Comparison of ENCODE assay signal across 26 mouse cellular contexts in the genomic region with DNA sequence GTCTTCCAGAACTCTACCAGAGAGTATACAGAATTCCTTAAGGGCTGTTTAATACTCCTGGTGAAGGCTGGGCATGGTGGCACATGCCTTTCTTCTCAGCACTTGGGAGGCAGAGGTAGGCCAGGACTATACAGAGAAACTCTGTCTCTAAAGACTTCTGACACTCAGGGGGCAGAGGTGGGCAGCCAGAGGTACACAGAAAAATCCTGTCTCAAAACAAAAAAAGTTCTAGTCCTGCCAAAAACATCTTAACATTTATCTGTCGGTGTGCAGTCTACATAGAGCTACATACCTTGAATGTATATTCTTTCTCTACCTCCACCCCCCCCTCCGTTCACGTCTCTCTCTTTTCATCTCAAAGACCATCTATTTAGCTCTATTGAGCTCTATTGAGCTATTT.
"Had no signal": no experiment of that assay in that cellular context is flagged by ENCODE, and none has a peak within 500 bp of the region (broad histone marks: within the 10 kb centered on the region; RNA-seq: fewer than 3 reads in every experiment).

No protein-coding gene starts in this region.

- H3K9ac ChIP-seq: limb, embryonic 12.5 days; limb, embryonic 13.5 days; limb, embryonic 15.5 days; liver, embryonic 12.5 days; liver, embryonic 14.5 days; liver, embryonic 15.5 days; liver, postnatal 0 days; lung, embryonic 14.5 days; midbrain, embryonic 12.5 days; midbrain, embryonic 13.5 days had no signal

- DNase-seq: left cerebral cortex, postnatal 4 days; liver; liver, embryonic 13.5 days; liver, postnatal 0 days; lung, adult 18-20 months; lung, adult 2 months; lung, embryonic 14.5 days; lung, postnatal 10 days; lung, postnatal 14 days; lung, postnatal 36 days; lung, postnatal 4 days; midbrain, embryonic 14.5 days had no signal

- H3K9me3 ChIP-seq: limb, embryonic 10.5 days; limb, embryonic 12.5 days; limb, embryonic 13.5 days; limb, embryonic 15.5 days; liver, embryonic 12.5 days; liver, embryonic 13.5 days; liver, embryonic 15.5 days; lung, embryonic 15.5 days; midbrain, embryonic 10.5 days; midbrain, embryonic 12.5 days; midbrain, embryonic 13.5 days; neural tube, embryonic 12.5 days had no signal

- ATAC-seq: liver, embryonic 12.5 days; liver, postnatal 0 days; lung, postnatal 0 days had no signal

- H3K36me3 ChIP-seq: limb, embryonic 10.5 days; limb, embryonic 12.5 days; limb, embryonic 13.5 days; limb, embryonic 15.5 days; liver, embryonic 12.5 days; liver, embryonic 13.5 days; liver, embryonic 15.5 days; lung, embryonic 15.5 days; midbrain, embryonic 10.5 days; midbrain, embryonic 12.5 days; midbrain, embryonic 13.5 days; neural tube, embryonic 12.5 days had no signal

- H3K27ac ChIP-seq: limb, embryonic 10.5 days; limb, embryonic 12.5 days; limb, embryonic 13.5 days; limb, embryonic 15.5 days; liver, embryonic 12.5 days; liver, embryonic 13.5 days; liver, embryonic 14.5 days; liver, embryonic 15.5 days; macrophage; neural tube, embryonic 12.5 days had no signal

- H3K27me3 ChIP-seq: limb, embryonic 12.5 days; limb, embryonic 13.5 days; limb, embryonic 15.5 days; lung, embryonic 15.5 days; midbrain, embryonic 12.5 days; midbrain, embryonic 13.5 days; neural tube, embryonic 12.5 days had no signal
